Mouse (Mus musculus): ENCODE measurements around the gene Dtx3l.
A peak's percentile ranks its signal among the peaks of the same experiment; 100 is the strongest.
"Not testable (repeated sequence)": the region's sequence is repeated elsewhere in the genome, so short reads cannot be mapped to it uniquely, and the experiment has no call there.

Dtx3l gene

DNA sequence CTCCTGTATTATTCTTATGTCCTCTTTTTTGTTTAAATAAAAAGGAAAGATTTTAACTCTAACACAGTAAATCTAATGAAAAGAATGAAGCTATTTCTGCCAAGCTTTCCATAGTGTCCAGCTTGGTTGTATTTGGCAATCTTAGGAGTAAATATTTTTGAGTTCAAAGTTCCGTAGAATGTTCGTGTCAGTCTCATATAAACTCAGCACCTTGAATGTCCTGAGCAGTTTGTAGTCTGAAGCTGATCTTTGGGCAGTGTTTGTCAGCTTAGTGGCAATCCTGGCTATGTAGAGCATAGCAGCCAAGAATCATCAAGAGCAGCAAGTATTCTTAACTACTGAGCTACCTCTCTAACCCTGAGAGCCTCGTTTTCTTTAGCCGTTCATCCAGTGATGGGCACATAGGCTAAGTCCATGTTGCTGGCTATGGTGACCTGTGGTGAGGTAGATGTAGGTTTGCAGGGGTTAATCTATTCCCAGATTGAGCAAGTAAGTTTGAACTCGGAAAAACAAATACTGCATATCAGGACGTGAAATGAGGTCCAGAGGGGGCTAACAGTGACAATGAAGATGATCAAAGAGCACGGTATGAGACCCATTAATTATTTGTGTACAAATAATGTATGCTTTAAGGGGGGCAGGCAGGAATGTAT, 15.3 kb downstream of the Dtx3l start:
- DNase-seq = no peak

DNA sequence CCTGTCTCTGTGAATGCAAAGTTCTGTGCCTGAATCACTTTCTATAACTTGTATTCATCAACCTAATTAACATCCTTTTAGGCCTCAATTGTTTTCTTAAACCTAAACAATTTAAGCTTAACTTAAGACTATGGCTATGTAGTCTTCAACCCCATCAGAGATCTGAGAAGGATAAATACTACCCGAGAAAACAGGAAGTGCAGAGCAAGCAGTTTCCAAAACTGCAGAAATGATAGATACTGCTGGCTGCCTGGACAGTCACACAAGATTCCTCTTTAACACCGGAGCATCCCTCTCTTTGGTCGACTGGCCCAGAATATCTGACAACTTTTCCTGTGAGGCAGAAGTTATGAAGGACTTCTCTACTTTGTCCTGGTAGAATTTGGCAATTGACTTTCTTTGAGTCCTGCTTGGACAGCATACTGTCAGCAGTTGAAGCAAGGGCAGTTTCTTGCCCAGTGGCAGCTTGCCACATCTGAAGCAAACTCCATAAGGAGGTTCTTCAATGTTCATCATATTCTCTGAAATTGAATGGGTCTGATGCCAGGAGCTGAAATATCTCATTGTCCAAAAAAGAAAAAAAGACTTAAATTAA, 16.6 kb downstream of the Dtx3l start:
- no peak for DNase-seq

GRCm38 (mm10) chr16:35921676-35922235, 17.2 kb downstream of the Dtx3l start:
- DNase-seq = no peak

- peak; percentile 45 to 51 for DNase-seq
These were observed 20.0 kb downstream of the Dtx3l start for GRCm38 (mm10) chr16:35918721-35919543.

GRCm38 (mm10) chr16:35914301-35914700, 24.6 kb downstream of the Dtx3l start:
- DNase-seq = no peak

DNA sequence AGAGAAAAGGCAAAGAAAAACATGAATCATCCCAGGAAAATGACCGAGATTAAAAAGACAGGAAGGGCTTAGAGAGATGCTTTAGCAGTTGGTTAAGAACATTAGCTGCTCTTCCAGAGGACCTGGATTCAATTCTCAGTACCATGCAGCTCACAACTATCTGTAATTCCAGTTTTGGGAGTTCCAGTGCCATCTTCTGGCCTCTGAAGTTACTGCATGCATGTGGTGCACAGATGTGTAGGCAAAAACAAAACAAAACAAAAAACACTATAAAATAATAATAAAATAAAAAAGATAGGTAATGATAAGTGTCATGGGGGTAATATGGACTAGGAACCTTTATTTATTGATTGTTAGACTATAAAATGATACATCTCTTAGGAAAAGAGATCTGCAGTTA, 25.4 kb downstream of the Dtx3l start:
- peak; percentile 37 to 47 for DNase-seq

DNA sequence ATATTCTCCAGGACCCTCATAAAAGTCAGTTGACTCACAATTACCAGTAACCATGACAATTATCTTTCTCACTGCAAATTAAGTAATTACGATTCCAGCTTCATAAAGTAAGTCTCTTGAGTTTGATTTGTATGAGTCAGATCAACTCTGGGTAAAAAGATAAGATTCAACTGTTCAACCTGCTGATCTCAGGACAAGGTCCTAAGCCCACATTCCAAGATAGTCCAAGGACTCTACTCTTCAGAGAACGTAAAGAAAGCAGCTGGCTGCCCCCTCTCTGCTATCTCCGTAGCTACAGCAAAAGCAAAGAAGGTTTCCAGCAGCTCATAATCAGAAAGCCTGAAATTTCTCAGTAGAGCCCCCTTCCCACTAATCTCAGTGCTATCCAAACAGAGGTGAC, 27.5 kb downstream of the Dtx3l start:
- DNase-seq = no peak

DNA sequence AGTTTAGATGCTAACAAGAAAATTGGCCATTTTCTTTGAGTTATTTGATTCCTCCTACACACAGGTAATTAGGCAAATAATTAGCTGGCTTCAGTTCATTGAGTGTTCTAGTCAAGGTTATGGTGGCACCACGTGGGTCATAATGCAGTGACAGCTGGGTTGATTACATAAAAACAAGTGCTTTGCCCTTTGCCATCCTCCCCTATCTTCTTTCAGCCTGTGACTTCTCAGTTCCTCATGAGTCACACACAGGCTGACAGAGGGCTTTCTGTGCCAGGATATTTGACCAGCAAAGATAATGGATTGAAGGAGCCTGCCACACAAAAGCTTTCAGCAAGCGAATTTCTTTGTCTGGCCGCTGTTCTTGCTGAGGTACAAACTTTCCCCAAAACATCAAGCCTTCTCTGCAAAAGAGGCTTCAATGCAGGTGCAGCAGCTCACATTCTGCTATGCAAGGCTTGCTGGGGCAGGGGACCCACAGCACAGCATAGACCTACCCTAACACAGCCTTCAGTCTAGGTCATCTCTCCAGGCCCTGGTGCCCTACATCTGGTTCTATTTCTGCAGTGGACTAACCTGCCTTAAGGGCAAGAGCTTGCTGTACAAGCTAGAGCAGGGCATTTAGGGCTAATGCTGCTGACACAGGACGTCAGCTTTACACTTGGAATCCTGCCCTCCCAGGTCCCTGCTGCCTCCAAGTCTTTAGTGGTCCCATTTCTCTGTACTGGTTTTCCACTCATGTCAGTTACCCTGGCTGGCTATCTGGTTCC, 31.3 kb downstream of the Dtx3l start:
- no peak for DNase-seq

DNA sequence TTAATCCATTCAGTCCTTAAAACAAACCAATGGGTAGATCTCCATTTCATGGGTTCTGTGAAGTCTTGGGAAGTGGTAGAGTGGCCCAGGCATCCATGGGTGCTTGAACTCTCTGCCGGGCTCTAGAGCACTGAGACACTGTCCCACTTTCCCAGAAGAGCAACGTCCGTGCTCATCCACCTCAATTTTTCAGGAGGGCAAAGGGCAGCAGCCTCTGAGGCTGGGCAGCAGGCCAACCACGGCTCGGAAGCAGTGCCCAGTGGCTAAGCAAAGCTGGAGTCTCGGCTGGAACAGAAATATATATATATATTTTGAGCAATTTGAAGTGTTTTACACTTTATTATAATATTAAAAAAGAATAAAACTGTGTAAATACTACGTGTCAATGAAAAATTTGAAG, 32.1 kb downstream of the Dtx3l start:
- no peak for DNase-seq

GRCm38 (mm10) chr16:35905819-35906485, 33.0 kb downstream of the Dtx3l start:
- DNase-seq = no peak

GRCm38 (mm10) chr16:35905355-35905754, 33.6 kb downstream of the Dtx3l start:
- DNase-seq = no peak

GRCm38 (mm10) chr16:35904121-35904736, 34.7 kb downstream of the Dtx3l start:
- no peak for DNase-seq

GRCm38 (mm10) chr16:35903014-35903640, 35.8 kb downstream of the Dtx3l start:
- peak; percentile 36 to 53 for DNase-seq

GRCm38 (mm10) chr16:35900541-35900940, 38.4 kb downstream of the Dtx3l start:
- DNase-seq = no peak

- DNase-seq = no peak
These were observed 44.0 kb downstream of the Dtx3l start for GRCm38 (mm10) chr16:35894997-35895396.

GRCm38 (mm10) chr16:35891603-35892002, 47.3 kb downstream of the Dtx3l start:
- not testable (repeated sequence) for DNase-seq

DNA sequence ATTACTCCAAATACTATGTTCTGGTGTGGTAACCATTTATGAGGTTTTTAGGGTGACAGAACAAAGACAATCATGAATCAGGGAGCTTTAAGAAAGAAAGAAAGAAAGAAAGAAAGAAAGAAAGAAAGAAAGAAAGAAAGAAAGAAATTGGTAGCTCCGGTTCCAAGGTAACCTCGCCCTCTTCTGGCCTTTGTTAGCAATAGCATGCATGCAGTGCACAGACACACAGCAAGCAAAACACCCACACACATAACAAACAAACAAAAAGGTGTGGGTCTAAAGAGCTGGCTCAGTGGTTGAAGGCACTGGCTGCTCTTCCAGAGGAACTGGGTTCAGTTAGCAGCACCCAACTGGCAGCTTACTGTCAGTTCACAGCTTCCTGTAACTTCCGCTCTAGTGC, 48.3 kb downstream of the Dtx3l start:
- no peak for DNase-seq

GRCm38 (mm10) chr16:35888910-35889309, 50.0 kb downstream of the Dtx3l start:
- no peak for DNase-seq

GRCm38 (mm10) chr16:35888174-35888573, 50.8 kb downstream of the Dtx3l start:
- DNase-seq = no peak
